Mouse (Mus musculus) layer of hippocampus, adult 6 months (tissue): ENCODE results near the gene Pygl. TPM values are rescaled to one million over a fixed set of nuclear protein-coding genes. Genes with fewer than 3 reads are reported as not detected.

ENCODE experiments used
- long read RNA-seq, 2 experiments: library from polyadenylated mRNA; unstranded; transcript quantifications; one replicate each; pipeline ENCODE4 v2.0.0; 2019 to 2020
- polyA plus RNA-seq: library from polyadenylated mRNA; unstranded; fragments of <200 nt; fragmentation: Nextera tagmentation; gene quantifications from 2 replicates; pipeline ENCODE4 v1.2.3, GENCODE M21; 2021

The Pygl gene
- 3.6 and 5.6 TPM in 2 replicates for polyA plus RNA-seq
- long read RNA-seq, experiment 1, transcript Pygl-201 (20 exons, 2,825 nt), result major isoform, 9 of 12 reads
- long read RNA-seq, experiment 1, partial matches to known transcripts, result 3 of 12 reads
- long read RNA-seq, experiment 1, other reads (novel, unspliced or antisense), result 0 of 12 reads
- long read RNA-seq, experiment 2, transcript Pygl-201 (20 exons, 2,825 nt), result major isoform, 27 of 30 reads
- long read RNA-seq, experiment 2, partial matches to known transcripts, result 1 of 30 reads
- long read RNA-seq, experiment 2, other reads (novel, unspliced or antisense), result 2 of 30 reads

DNA sequence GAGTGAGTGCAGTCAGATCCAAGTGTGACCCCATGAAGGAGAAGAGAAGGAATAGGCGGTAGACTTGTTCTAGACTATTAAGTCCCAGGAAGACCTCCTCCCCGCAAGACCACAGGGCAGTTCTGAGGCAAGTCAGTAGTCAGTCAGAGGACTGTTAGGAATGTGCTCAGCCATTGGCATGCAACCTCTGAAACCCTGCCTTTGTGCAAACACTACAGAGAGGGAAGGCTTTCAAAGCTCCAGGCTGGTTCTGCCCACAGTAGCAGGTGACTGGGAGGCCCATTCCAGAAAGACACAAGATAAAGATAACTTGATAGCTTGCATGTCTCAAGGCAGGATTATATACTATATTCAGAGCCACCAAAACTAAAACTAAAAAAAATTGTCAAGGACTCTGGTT, at the start of gene Pygl:
Gene Pygl, minus strand, starts transcription at position 195 of the 400 bp plus-strand sequence.

GRCm38 (mm10) chr12:70153842-70154241, 77.4 kb downstream of the Pygl start, which contains the start of gene Abhd12b:
Gene Abhd12b (plus strand): TSS chr12:70154142.

Other genes with a start within 250 kb of the Pygl start
- gene Sav1, start 244.5 kb downstream of the Pygl start, polyA plus RNA-seq, result 0.13 and 0.16 TPM in 2 replicates
- gene Nin, start 117.8 kb downstream of the Pygl start, polyA plus RNA-seq, result 2.8 and 2.9 TPM in 2 replicates
- gene Abhd12b, start 77.3 kb downstream of the Pygl start, polyA plus RNA-seq, result not detected in 2 replicates
- gene Trim9, start 116.1 kb upstream of the Pygl start, polyA plus RNA-seq, result 44.4 and 52.7 TPM in 2 replicates
- gene Tmx1, start 221.6 kb upstream of the Pygl start, polyA plus RNA-seq, result 23.5 and 32.7 TPM in 2 replicates